Mouse (Mus musculus): Measurements from ENCODE around the gene Cryab. TPM values are rescaled to one million over a fixed set of nuclear protein-coding genes. Genes with fewer than 3 reads are reported as not detected.

Cryab gene
- polyA plus RNA-seq, 1 experiment from 2014 or later, result 5.3 TPM

GRCm38 (mm10) chr9:50800985-50801384, 49.9 kb downstream of the Cryab start:
- Histone ChIP-seq H3K9me3 (ENCODE audit: control insufficient read depth, low read length) (no peaks in the 10 kb centered on the region), H3K9ac (ENCODE audit: low read length) (no peak overlapping the region), H3K4me2 (no peak overlapping the region), H3K36me3 (ENCODE audit: control insufficient read depth, insufficient read depth, low read length) (peaks cover 2% of the 10 kb centered on the region; the same call in 1 of the 2 replicates), H3K27ac (ENCODE audit: low read depth, low read length) (no peak overlapping the region), H3K4me1 (ENCODE audit: control insufficient read depth, insufficient read depth, low read length) (no peaks in the 10 kb centered on the region), H3K4me3 (ENCODE audit: low read depth, low read length) (no peak overlapping the region), H3K27me3 (ENCODE audit: control insufficient read depth, insufficient read depth, low read length) (no peaks in the 10 kb centered on the region)
- WGBS, result 59% methylated on average over 2 of the region's 2 CpGs
- DNase-seq (ENCODE audit: low spot score, missing footprints) (no peak), ATAC-seq (ENCODE audit: low FRiP score) (no peak)

- H3K9me3 ChIP-seq (ENCODE audit: control insufficient read depth, low read length), result no peaks in the 10 kb centered on the region
- H3K27ac ChIP-seq (ENCODE audit: low read depth, low read length), result no peak overlapping the region
- H3K4me1 ChIP-seq (ENCODE audit: control insufficient read depth, insufficient read depth, low read length), result no peaks in the 10 kb centered on the region
- H3K4me2 ChIP-seq, result no peak overlapping the region
- no peak for DNase-seq (ENCODE audit: low spot score, missing footprints)
- H3K9ac ChIP-seq (ENCODE audit: low read length), result no peak overlapping the region
- WGBS, result 90% methylated on average over 7 of the region's 7 CpGs
- no peak for ATAC-seq (ENCODE audit: low FRiP score)
- H3K4me3 ChIP-seq (ENCODE audit: low read depth, low read length), result no peak overlapping the region
- H3K36me3 ChIP-seq (ENCODE audit: control insufficient read depth, insufficient read depth, low read length), result peaks cover 4% of the 10 kb centered on the region; the same call in 1 of the 2 replicates
- no peaks in the 10 kb centered on the region for H3K27me3 ChIP-seq (ENCODE audit: control insufficient read depth, insufficient read depth, low read length)
Measured at GRCm38 (mm10) chr9:50803055-50803671, 52.0 kb downstream of the Cryab start.

Other genes starting within 250 kb of the Cryab start
- gene Pts, start 222.6 kb upstream of the Cryab start, polyA plus RNA-seq (2014; fragmentation: Nextera tagmentation; extraction: Ambion mirVana), result 76.8 and 88.0 TPM in 2 replicates
- 20.6 and 23.2 TPM in 2 replicates for gene Il18, start 196.5 kb upstream of the Cryab start, polyA plus RNA-seq (2014; fragmentation: Nextera tagmentation; extraction: Ambion mirVana)
- 0.29 and 0.40 TPM in 2 replicates for gene Bco2, start 196.1 kb upstream of the Cryab start, polyA plus RNA-seq (2014; fragmentation: Nextera tagmentation; extraction: Ambion mirVana)
- 0.26 and 0.33 TPM in 2 replicates for gene Tex12, start 190.0 kb upstream of the Cryab start, polyA plus RNA-seq (2014; fragmentation: Nextera tagmentation; extraction: Ambion mirVana)
- 274 and 284 TPM in 2 replicates for gene Sdhd, start 147.5 kb upstream of the Cryab start, polyA plus RNA-seq (2014; fragmentation: Nextera tagmentation; extraction: Ambion mirVana)
- 333 and 369 TPM in 2 replicates for gene Timm8b, start 147.4 kb upstream of the Cryab start, polyA plus RNA-seq (2014; fragmentation: Nextera tagmentation; extraction: Ambion mirVana)
- gene Pih1d2, start 134.0 kb upstream of the Cryab start, polyA plus RNA-seq (2014; fragmentation: Nextera tagmentation; extraction: Ambion mirVana), result 6.6 and 7.5 TPM in 2 replicates
- gene Nkapd1, start 133.9 kb upstream of the Cryab start, polyA plus RNA-seq (2014; fragmentation: Nextera tagmentation; extraction: Ambion mirVana), result 25.5 and 26.2 TPM in 2 replicates
- 63.5 and 66.4 TPM in 2 replicates for gene Dlat, start 91.5 kb upstream of the Cryab start, polyA plus RNA-seq (2014; fragmentation: Nextera tagmentation; extraction: Ambion mirVana)
- 18.5 and 22.9 TPM in 2 replicates for gene Dixdc1, start 11.8 kb upstream of the Cryab start, polyA plus RNA-seq (2014; fragmentation: Nextera tagmentation; extraction: Ambion mirVana)
- 0.88 and 1.2 TPM in 2 replicates for gene 2310030G06Rik, start 4.8 kb upstream of the Cryab start, polyA plus RNA-seq (2014; fragmentation: Nextera tagmentation; extraction: Ambion mirVana)
- gene Hspb2, start 1.0 kb downstream of the Cryab start, polyA plus RNA-seq (2014; fragmentation: Nextera tagmentation; extraction: Ambion mirVana), result 0.48 and 0.81 TPM in 2 replicates
- gene Fdxacb1, start 16.9 kb downstream of the Cryab start, polyA plus RNA-seq (2014; fragmentation: Nextera tagmentation; extraction: Ambion mirVana), result 11.4 and 12.0 TPM in 2 replicates
- gene Alg9, start 23.7 kb downstream of the Cryab start, polyA plus RNA-seq (2014; fragmentation: Nextera tagmentation; extraction: Ambion mirVana), result 34.1 and 34.4 TPM in 2 replicates
- 37.2 and 37.7 TPM in 2 replicates for gene 1110032A03Rik, start 24.2 kb downstream of the Cryab start, polyA plus RNA-seq (2014; fragmentation: Nextera tagmentation; extraction: Ambion mirVana)
- 114 and 126 TPM in 2 replicates for gene Ppp2r1b, start 94.0 kb downstream of the Cryab start, polyA plus RNA-seq (2014; fragmentation: Nextera tagmentation; extraction: Ambion mirVana)